Mouse (Mus musculus): Measurements from ENCODE around the gene C9. TPM values are rescaled to one million over a fixed set of nuclear protein-coding genes. Genes with fewer than 3 reads are reported as not detected.

Gene C9
- total RNA-seq, 1 experiment, result not detected

GRCm38 (mm10) chr15:6438685-6439084 is 6.4 kb upstream of the C9 start:
- Histone ChIP-seq H3K27ac (ENCODE audit: insufficient read depth, low read depth, low read length, poor library complexity, severe bottlenecking) (no peak overlapping the region), H3K9me3 (ENCODE audit: control insufficient read depth, insufficient read depth, low read depth, low read length) (no peaks in the 10 kb centered on the region), H3K4me1 (ENCODE audit: control insufficient read depth in 2 of 2, insufficient read depth in 2 of 2, low read length in 2 of 2, poor library complexity in 1 of 2) (no peaks in the 10 kb centered on the region), H3K4me3 (ENCODE audit: insufficient read depth in 1 of 2, low read depth in 1 of 2, low read length in 2 of 2, poor library complexity in 1 of 2, severe bottlenecking in 1 of 2) (no peak overlapping the region), H3K9ac (ENCODE audit: insufficient read depth, low read depth, low read length, poor library complexity, severe bottlenecking) (no peak overlapping the region), H3K36me3 (ENCODE audit: control insufficient read depth, insufficient read depth, low read length, poor library complexity, severe bottlenecking) (no peaks in the 10 kb centered on the region)
- no peak for DNase-seq (ENCODE audit: low read depth, low spot score)
- TF ChIP-seq HCFC1 (IDR thresholded peaks at IDR 0.05; ENCODE audit: borderline replicate concordance, insufficient read depth, low read length), result no peak
- in situ Hi-C loops (cut with MboI; ENCODE audit: low sequenced_read_pairs in 2 of 2, unreplicated experiment in 2 of 2), result no loop called here

- no peak overlapping the region for H3K9ac ChIP-seq (ENCODE audit: insufficient read depth, low read depth, low read length, poor library complexity, severe bottlenecking)
- TF ChIP-seq ZNF384 (IDR thresholded peaks at IDR 0.05; ENCODE audit: low read depth, low read length) (no peak), HCFC1 (IDR thresholded peaks at IDR 0.05; ENCODE audit: borderline replicate concordance, insufficient read depth, low read length) (no peak)
- in situ Hi-C loops (cut with MboI; ENCODE audit: low sequenced_read_pairs in 2 of 2, unreplicated experiment in 2 of 2), result no loop called here
- no peaks in the 10 kb centered on the region for H3K36me3 ChIP-seq (ENCODE audit: control insufficient read depth, insufficient read depth, low read length, poor library complexity, severe bottlenecking)
- H3K4me1 ChIP-seq (ENCODE audit: control insufficient read depth in 2 of 2, insufficient read depth in 2 of 2, low read length in 2 of 2, poor library complexity in 1 of 2), result no peaks in the 10 kb centered on the region
- H3K9me3 ChIP-seq (ENCODE audit: control insufficient read depth, insufficient read depth, low read depth, low read length), result no peaks in the 10 kb centered on the region
- no peak for DNase-seq (ENCODE audit: low read depth, low spot score)
- no peak overlapping the region for H3K27ac ChIP-seq (ENCODE audit: insufficient read depth, low read depth, low read length, poor library complexity, severe bottlenecking)
- no peak overlapping the region for H3K4me3 ChIP-seq (ENCODE audit: insufficient read depth in 1 of 2, low read depth in 1 of 2, low read length in 2 of 2, poor library complexity in 1 of 2, severe bottlenecking in 1 of 2)
These were observed 675 bp upstream of the C9 start for GRCm38 (mm10) chr15:6444452-6444851.

DNA sequence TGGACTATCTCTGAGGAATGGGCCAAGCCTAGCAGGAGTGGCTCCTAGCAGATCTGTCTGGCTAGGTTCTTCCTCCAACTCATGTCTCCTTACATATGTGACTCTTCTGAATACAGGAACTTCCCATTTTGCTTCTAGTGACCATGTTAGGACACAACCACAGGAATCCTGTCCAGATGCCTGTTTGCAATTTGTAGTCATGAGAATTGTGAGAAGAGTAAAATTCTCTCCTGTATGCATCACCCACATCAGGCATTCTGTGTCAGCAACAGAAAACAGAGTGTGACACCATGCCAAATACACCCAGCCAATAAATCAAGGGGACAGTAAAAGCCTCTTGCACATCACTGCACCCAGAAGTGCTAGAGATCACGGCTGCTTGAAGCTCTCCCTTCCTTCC is 1.1 kb downstream of the C9 start:
- DNase-seq (ENCODE audit: low read depth, low spot score), result no peak
- Histone ChIP-seq H3K4me1 (ENCODE audit: control insufficient read depth in 2 of 2, insufficient read depth in 2 of 2, low read length in 2 of 2, poor library complexity in 1 of 2) (no peaks in the 10 kb centered on the region), H3K9ac (ENCODE audit: insufficient read depth, low read depth, low read length, poor library complexity, severe bottlenecking) (no peak overlapping the region), H3K27ac (ENCODE audit: insufficient read depth, low read depth, low read length, poor library complexity, severe bottlenecking) (no peak overlapping the region), H3K36me3 (ENCODE audit: control insufficient read depth, insufficient read depth, low read length, poor library complexity, severe bottlenecking) (no peaks in the 10 kb centered on the region), H3K9me3 (ENCODE audit: control insufficient read depth, insufficient read depth, low read depth, low read length) (no peaks in the 10 kb centered on the region), H3K4me3 (ENCODE audit: insufficient read depth in 1 of 2, low read depth in 1 of 2, low read length in 2 of 2, poor library complexity in 1 of 2, severe bottlenecking in 1 of 2) (no peak overlapping the region)
- TF ChIP-seq CHD2 (IDR thresholded peaks at IDR 0.05; ENCODE audit: low read depth, low read length), result no peak
- no peak for TF ChIP-seq HCFC1 (IDR thresholded peaks at IDR 0.05; ENCODE audit: borderline replicate concordance, insufficient read depth, low read length)
- no peak for TF ChIP-seq MAFK (IDR thresholded peaks at IDR 0.05; ENCODE audit: insufficient read depth, low read depth, low read length)
- TF ChIP-seq ZNF384 (IDR thresholded peaks at IDR 0.05; ENCODE audit: low read depth, low read length), result no peak
- in situ Hi-C loops (cut with MboI; ENCODE audit: low sequenced_read_pairs in 2 of 2, unreplicated experiment in 2 of 2), result no loop called here

GRCm38 (mm10) chr15:6448892-6449291 is 3.8 kb downstream of the C9 start:
- Histone ChIP-seq H3K27ac (ENCODE audit: insufficient read depth, low read depth, low read length, poor library complexity, severe bottlenecking) (no peak overlapping the region), H3K4me3 (ENCODE audit: insufficient read depth in 1 of 2, low read depth in 1 of 2, low read length in 2 of 2, poor library complexity in 1 of 2, severe bottlenecking in 1 of 2) (no peak overlapping the region), H3K9ac (ENCODE audit: insufficient read depth, low read depth, low read length, poor library complexity, severe bottlenecking) (no peak overlapping the region), H3K9me3 (ENCODE audit: control insufficient read depth, insufficient read depth, low read depth, low read length) (no peaks in the 10 kb centered on the region), H3K36me3 (ENCODE audit: control insufficient read depth, insufficient read depth, low read length, poor library complexity, severe bottlenecking) (no peaks in the 10 kb centered on the region), H3K4me1 (ENCODE audit: control insufficient read depth in 2 of 2, insufficient read depth in 2 of 2, low read length in 2 of 2, poor library complexity in 1 of 2) (no peaks in the 10 kb centered on the region)
- TF ChIP-seq MAFK (IDR thresholded peaks at IDR 0.05; ENCODE audit: insufficient read depth, low read depth, low read length) (no peak), HCFC1 (IDR thresholded peaks at IDR 0.05; ENCODE audit: borderline replicate concordance, insufficient read depth, low read length) (no peak), CHD2 (IDR thresholded peaks at IDR 0.05; ENCODE audit: low read depth, low read length) (no peak)
- in situ Hi-C loops (cut with MboI; ENCODE audit: low sequenced_read_pairs in 2 of 2, unreplicated experiment in 2 of 2), result no loop called here
- no peak for DNase-seq (ENCODE audit: low read depth, low spot score)

GRCm38 (mm10) chr15:6454461-6454860 is 9.3 kb downstream of the C9 start:
- no peak for DNase-seq (ENCODE audit: low read depth, low spot score)
- no peaks in the 10 kb centered on the region for H3K9me3 ChIP-seq (ENCODE audit: control insufficient read depth, insufficient read depth, low read depth, low read length)
- H3K4me1 ChIP-seq (ENCODE audit: control insufficient read depth in 2 of 2, insufficient read depth in 2 of 2, low read length in 2 of 2, poor library complexity in 1 of 2), result no peaks in the 10 kb centered on the region
- no peak overlapping the region for H3K4me3 ChIP-seq (ENCODE audit: insufficient read depth in 1 of 2, low read depth in 1 of 2, low read length in 2 of 2, poor library complexity in 1 of 2, severe bottlenecking in 1 of 2)
- no peak for TF ChIP-seq ZNF384 (IDR thresholded peaks at IDR 0.05; ENCODE audit: low read depth, low read length)
- no peak overlapping the region for H3K27ac ChIP-seq (ENCODE audit: insufficient read depth, low read depth, low read length, poor library complexity, severe bottlenecking)
- no peaks in the 10 kb centered on the region for H3K36me3 ChIP-seq (ENCODE audit: control insufficient read depth, insufficient read depth, low read length, poor library complexity, severe bottlenecking)
- in situ Hi-C loops (cut with MboI; ENCODE audit: low sequenced_read_pairs in 2 of 2, unreplicated experiment in 2 of 2), result no loop called here
- no peak overlapping the region for H3K9ac ChIP-seq (ENCODE audit: insufficient read depth, low read depth, low read length, poor library complexity, severe bottlenecking)
